Mouse (Mus musculus) limb, embryonic 12.5 days (tissue): ENCODE results near the gene Zgpat. TPM values are rescaled to one million over a fixed set of nuclear protein-coding genes. Genes with fewer than 3 reads are reported as not detected.

Experiments
- ATAC-seq: fragments of 200-750 bp; cut with Nextera tagmentation; 2 replicates; pipeline ENCODE4 v1.8.0; 2017; ENCODE audit warnings: low read depth, moderate TSS enrichment; ENCODE audit not compliant: insufficient number of reproducible peaks, insufficient read depth, low FRiP score, low TSS enrichment
- H3K27ac ChIP-seq: fragments of 300-500 bp; sonication (generic); 2 replicates; pipeline ENCODE4 v1.5.1; 2016; ENCODE audit warnings: mild to moderate bottlenecking, moderate library complexity
- H3K27me3 ChIP-seq: fragments of 300-500 bp; sonication (generic); 2 replicates; pipeline ENCODE4 v1.6.1; 2016; ENCODE audit warnings: mild to moderate bottlenecking, moderate library complexity
- H3K36me3 ChIP-seq: fragments of 300-500 bp; sonication (generic); 2 replicates; pipeline ENCODE4 v1.6.1; 2016; ENCODE audit warnings: mild to moderate bottlenecking, moderate library complexity
- H3K4me1 ChIP-seq: fragments of 300-500 bp; sonication (generic); replicated peaks from 2 replicates; pipeline ENCODE4 v1.6.1; 2016
- H3K4me2 ChIP-seq: fragments of 300-500 bp; sonication (generic); 2 replicates; pipeline ENCODE4 v1.6.1; 2016; ENCODE audit warnings: mild to moderate bottlenecking, moderate library complexity
- H3K4me3 ChIP-seq: fragments of 300-500 bp; sonication (generic); replicated peaks from 2 replicates; pipeline ENCODE4 v1.5.1; 2016; ENCODE audit warnings: mild to moderate bottlenecking
- H3K9ac ChIP-seq: fragments of 300-500 bp; sonication (generic); replicated peaks from 2 replicates; pipeline ENCODE4 v1.6.1; 2016; ENCODE audit warnings: mild to moderate bottlenecking, moderate library complexity
- H3K9me3 ChIP-seq: fragments of 300-500 bp; sonication (generic); 2 replicates; pipeline ENCODE4 v1.6.1; 2016; ENCODE audit warnings: mild to moderate bottlenecking, moderate library complexity
- WGBS: fragments of 180-500 bp; shearing (Covaris S2); methylation state at CpG from one replicate; pipeline ENCODE4 v1.1.7; 2016; 5-methylcytosine and 5-hydroxymethylcytosine counted together
- polyA plus RNA-seq: library from polyadenylated mRNA; unstranded; fragments of >200 nt; fragmentation: Nextera tagmentation; extraction: Ambion mirVana; gene quantifications from 2 replicates; pipeline ENCODE4 v1.2.1, GENCODE M21; 2016

The Zgpat gene
- polyA plus RNA-seq, 1 experiment from 2014 or later = 54.9 TPM

- H3K9me3 ChIP-seq = no peaks in the 10 kb centered on the region
- no peak overlapping the region for H3K4me2 ChIP-seq
- no peak overlapping the region for H3K4me3 ChIP-seq
- no peaks in the 10 kb centered on the region for H3K36me3 ChIP-seq
- 44% methylated on average over 4 of the region's 4 CpGs for WGBS
- no peaks in the 10 kb centered on the region for H3K27me3 ChIP-seq
- ATAC-seq = no peak
- H3K27ac ChIP-seq = no peak overlapping the region
- no peaks in the 10 kb centered on the region for H3K4me1 ChIP-seq
- no peak overlapping the region for H3K9ac ChIP-seq
Measured at GRCm38 (mm10) chr2:181410760-181411473, 46.2 kb downstream of the Zgpat start.

- no peaks in the 10 kb centered on the region for H3K4me1 ChIP-seq
- no peak for ATAC-seq
- H3K27me3 ChIP-seq = no peaks in the 10 kb centered on the region
- H3K27ac ChIP-seq = no peak overlapping the region
- H3K4me3 ChIP-seq = no peak overlapping the region
- H3K9ac ChIP-seq = no peak overlapping the region
- no peaks in the 10 kb centered on the region for H3K9me3 ChIP-seq
- H3K4me2 ChIP-seq = no peak overlapping the region
- no peaks in the 10 kb centered on the region for H3K36me3 ChIP-seq
- 35% methylated on average over 2 of the region's 2 CpGs for WGBS
Measured at GRCm38 (mm10) chr2:181413141-181413540, 48.4 kb downstream of the Zgpat start.

- H3K9ac ChIP-seq = no peak overlapping the region
- H3K4me2 ChIP-seq = no peak overlapping the region
- H3K4me1 ChIP-seq = no peaks in the 10 kb centered on the region
- no peak overlapping the region for H3K27ac ChIP-seq
- ATAC-seq = no peak
- H3K36me3 ChIP-seq = no peaks in the 10 kb centered on the region
- H3K4me3 ChIP-seq = no peak overlapping the region
- 64% methylated on average over 3 of the region's 3 CpGs for WGBS
- H3K27me3 ChIP-seq = no peaks in the 10 kb centered on the region
- no peaks in the 10 kb centered on the region for H3K9me3 ChIP-seq
Measured at GRCm38 (mm10) chr2:181415945-181416344, 51.2 kb downstream of the Zgpat start.

GRCm38 (mm10) chr2:181419359-181419758, 54.6 kb downstream of the Zgpat start:
- WGBS = 87% methylated on average over 7 of the region's 7 CpGs
- no peak for ATAC-seq

GRCm38 (mm10) chr2:181420426-181420825, 55.7 kb downstream of the Zgpat start:
- H3K9ac ChIP-seq = no peak overlapping the region
- H3K36me3 ChIP-seq = peaks cover 17% of the 10 kb centered on the region; the same call in 1 of the 2 replicates
- no peak overlapping the region for H3K4me3 ChIP-seq
- H3K9me3 ChIP-seq = no peaks in the 10 kb centered on the region
- no peak overlapping the region for H3K4me2 ChIP-seq
- no peak overlapping the region for H3K27ac ChIP-seq
- 84% methylated on average over 4 of the region's 4 CpGs for WGBS
- H3K4me1 ChIP-seq = no peaks in the 10 kb centered on the region
- H3K27me3 ChIP-seq = no peaks in the 10 kb centered on the region
- no peak for ATAC-seq

More at GRCm38 (mm10) chr2:181419359-181419758, 54.6 kb downstream of the Zgpat start:
- H3K9ac ChIP-seq = no peak overlapping the region
- H3K9me3 ChIP-seq = no peaks in the 10 kb centered on the region
- H3K27me3 ChIP-seq = no peaks in the 10 kb centered on the region
- peaks cover 17% of the 10 kb centered on the region; the same call in 1 of the 2 replicates for H3K36me3 ChIP-seq
- H3K4me1 ChIP-seq = no peaks in the 10 kb centered on the region
- no peak overlapping the region for H3K4me2 ChIP-seq
- H3K27ac ChIP-seq = no peak overlapping the region
- no peak overlapping the region for H3K4me3 ChIP-seq

GRCm38 (mm10) chr2:181420903-181421638, 56.3 kb downstream of the Zgpat start:
- no peak overlapping the region for H3K4me2 ChIP-seq
- no peaks in the 10 kb centered on the region for H3K9me3 ChIP-seq
- no peak overlapping the region for H3K4me3 ChIP-seq
- H3K36me3 ChIP-seq = peaks cover 17% of the 10 kb centered on the region; the same call in 1 of the 2 replicates
- 76% methylated on average over 4 of the region's 4 CpGs for WGBS
- H3K4me1 ChIP-seq = no peaks in the 10 kb centered on the region
- no peaks in the 10 kb centered on the region for H3K27me3 ChIP-seq
- no peak for ATAC-seq
- no peak overlapping the region for H3K27ac ChIP-seq
- H3K9ac ChIP-seq = no peak overlapping the region

GRCm38 (mm10) chr2:181423834-181424233, 59.1 kb downstream of the Zgpat start:
- no peaks in the 10 kb centered on the region for H3K9me3 ChIP-seq
- no peaks in the 10 kb centered on the region for H3K27me3 ChIP-seq
- no peak overlapping the region for H3K9ac ChIP-seq
- no peak overlapping the region for H3K4me2 ChIP-seq
- WGBS = 91% methylated on average over 9 of the region's 9 CpGs
- no peak for ATAC-seq
- no peak overlapping the region for H3K27ac ChIP-seq
- H3K36me3 ChIP-seq = peaks cover 17% of the 10 kb centered on the region; the same call in 1 of the 2 replicates
- no peak overlapping the region for H3K4me3 ChIP-seq
- no peaks in the 10 kb centered on the region for H3K4me1 ChIP-seq

Other genes with a start within 250 kb of the Zgpat start
- 0.26 and 0.46 TPM in 2 replicates for gene Kcnq2, start 229.6 kb upstream of the Zgpat start, polyA plus RNA-seq
- gene Eef1a2, start 207.9 kb upstream of the Zgpat start, polyA plus RNA-seq = 0.10 TPM in 1 of 2 replicates, not detected in the other
- gene Ppdpf, start 177.7 kb upstream of the Zgpat start, polyA plus RNA-seq = 424 and 433 TPM in 2 replicates
- gene Ptk6, start 162.1 kb upstream of the Zgpat start, polyA plus RNA-seq = not detected in 2 replicates
- gene Srms, start 151.7 kb upstream of the Zgpat start, polyA plus RNA-seq = 0.25 and 0.45 TPM in 2 replicates
- 0.41 and 0.59 TPM in 2 replicates for gene Fndc11, start 144.9 kb upstream of the Zgpat start, polyA plus RNA-seq
- 1.3 and 1.4 TPM in 2 replicates for gene Helz2, start 122.9 kb upstream of the Zgpat start, polyA plus RNA-seq
- gene Gmeb2, start 76.9 kb upstream of the Zgpat start, polyA plus RNA-seq = 21.0 and 22.5 TPM in 2 replicates
- gene Stmn3, start 50.4 kb upstream of the Zgpat start, polyA plus RNA-seq = 0.56 and 5.2 TPM in 2 replicates
- gene Rtel1, start 45.2 kb upstream of the Zgpat start, polyA plus RNA-seq = 58.8 and 69.9 TPM in 2 replicates
- gene Arfrp1, start 476 bp downstream of the Zgpat start, polyA plus RNA-seq = 77.1 and 79.5 TPM in 2 replicates
- 29.9 and 35.2 TPM in 2 replicates for gene Lime1, start 15.2 kb downstream of the Zgpat start, polyA plus RNA-seq
- 8.3 and 9.1 TPM in 2 replicates for gene Zbtb46, start 94.5 kb downstream of the Zgpat start, polyA plus RNA-seq
- gene Abhd16b, start 128.3 kb downstream of the Zgpat start, polyA plus RNA-seq = not detected in 2 replicates
- gene Tpd52l2, start 132.2 kb downstream of the Zgpat start, polyA plus RNA-seq = 151 and 165 TPM in 2 replicates
- 90.6 and 91.0 TPM in 2 replicates for gene Dnajc5, start 155.6 kb downstream of the Zgpat start, polyA plus RNA-seq
- gene Uckl1, start 220.0 kb downstream of the Zgpat start, polyA plus RNA-seq = 37.9 and 47.6 TPM in 2 replicates
- 78.0 and 79.3 TPM in 2 replicates for gene Prpf6, start 226.9 kb downstream of the Zgpat start, polyA plus RNA-seq
- gene Zfp512b, start 227.9 kb downstream of the Zgpat start, polyA plus RNA-seq = 63.5 and 69.0 TPM in 2 replicates
- 11.6 and 13.0 TPM in 2 replicates for gene Samd10, start 234.3 kb downstream of the Zgpat start, polyA plus RNA-seq